Mouse (Mus musculus) kidney, adult 8-10 months (tissue): Measurements from ENCODE around the gene Cabp2.
"Not testable (repeated sequence)": the region's sequence is repeated elsewhere in the genome, so short reads cannot be mapped to it uniquely, and the experiment has no call there.

ENCODE experiments used
- DNase-seq, 2 experiments: peaks; one replicate each; pipeline ENCODE4 v3.0.0; 2022

The Cabp2 gene

DNA sequence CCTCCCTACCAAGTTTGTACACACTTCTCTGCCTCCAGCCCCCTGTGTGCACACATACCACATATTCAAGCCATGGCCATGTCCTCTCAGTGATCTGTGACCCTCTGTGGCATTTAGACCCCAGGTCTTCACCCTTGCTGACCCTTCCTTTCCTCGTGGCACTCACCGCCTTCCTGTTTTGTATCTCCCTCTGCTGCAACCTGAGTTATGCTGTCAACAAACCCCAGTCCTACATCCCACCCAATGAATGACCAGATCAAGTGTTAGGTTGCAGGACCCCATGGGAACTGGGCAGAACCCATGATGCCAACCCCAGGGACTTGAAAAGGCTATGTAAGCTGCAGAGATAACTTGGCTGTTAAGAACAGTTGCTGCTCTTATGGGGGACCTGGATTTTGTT lies 20.7 kb downstream of the Cabp2 start:
- DNase-seq, result no peak

DNA sequence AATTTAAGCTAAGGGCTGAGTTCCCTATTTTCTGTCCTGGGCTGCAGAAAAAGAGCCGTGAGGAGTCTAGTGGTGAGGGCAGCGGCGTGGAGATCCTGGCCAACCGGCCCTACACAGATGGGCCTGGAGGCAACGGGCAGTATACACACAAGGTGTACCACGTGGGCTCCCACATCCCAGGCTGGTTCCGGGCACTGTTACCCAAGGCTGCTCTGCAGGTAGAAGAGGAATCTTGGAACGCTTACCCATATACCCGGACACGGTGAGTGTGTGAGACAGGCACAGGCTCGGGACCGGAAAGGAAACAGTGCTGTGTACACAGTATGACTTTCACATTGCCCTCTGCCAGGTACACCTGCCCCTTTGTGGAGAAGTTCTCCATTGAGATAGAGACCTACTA lies 21.2 kb downstream of the Cabp2 start:
- DNase-seq, result no peak

GRCm38 (mm10) chr19:4103294-4103693 lies 21.9 kb downstream of the Cabp2 start:
- no peak for DNase-seq

DNA sequence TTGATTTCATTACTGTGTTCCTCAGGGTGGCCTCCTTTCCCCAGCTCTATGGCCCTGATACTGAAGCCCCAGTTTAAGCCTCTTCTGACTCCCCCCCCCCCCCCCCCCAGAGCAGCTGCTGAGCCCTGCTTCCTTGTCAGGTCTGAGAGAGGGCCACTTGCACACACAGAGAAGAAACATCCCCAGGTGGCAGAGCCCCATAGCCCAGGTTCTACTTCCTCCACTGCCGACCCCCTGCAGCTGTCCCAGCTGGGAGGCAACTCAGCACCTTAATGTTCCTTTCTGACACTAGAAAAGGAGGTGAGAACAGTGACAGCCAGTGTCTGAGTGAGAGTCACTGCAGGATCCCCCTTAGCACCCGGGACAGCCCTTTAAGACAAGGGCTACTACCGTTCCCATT lies 22.4 kb downstream of the Cabp2 start:
- DNase-seq, result no peak

- no peak for DNase-seq
Measured at GRCm38 (mm10) chr19:4104675-4105194, 23.4 kb downstream of the Cabp2 start.

DNA sequence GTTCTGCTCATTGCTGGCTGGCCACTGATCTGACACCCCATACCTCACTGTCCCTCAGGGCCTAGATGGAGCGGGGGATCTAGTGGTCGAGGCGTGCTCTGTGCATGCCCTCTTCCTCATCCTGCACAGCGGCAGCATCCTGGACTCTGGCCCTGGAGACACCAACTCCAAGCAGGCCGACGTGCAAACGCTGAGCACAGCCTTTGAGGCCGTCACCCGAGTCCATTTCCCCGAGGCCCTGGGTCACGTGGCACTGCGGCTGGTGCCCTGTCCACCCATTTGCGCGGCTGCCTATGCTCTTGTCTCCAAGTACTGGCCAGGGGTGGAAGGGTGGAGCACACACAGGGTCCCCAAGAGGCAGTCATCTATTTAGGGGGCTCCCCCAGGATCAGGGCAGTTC lies 25.3 kb downstream of the Cabp2 start:
- no peak for DNase-seq

DNA sequence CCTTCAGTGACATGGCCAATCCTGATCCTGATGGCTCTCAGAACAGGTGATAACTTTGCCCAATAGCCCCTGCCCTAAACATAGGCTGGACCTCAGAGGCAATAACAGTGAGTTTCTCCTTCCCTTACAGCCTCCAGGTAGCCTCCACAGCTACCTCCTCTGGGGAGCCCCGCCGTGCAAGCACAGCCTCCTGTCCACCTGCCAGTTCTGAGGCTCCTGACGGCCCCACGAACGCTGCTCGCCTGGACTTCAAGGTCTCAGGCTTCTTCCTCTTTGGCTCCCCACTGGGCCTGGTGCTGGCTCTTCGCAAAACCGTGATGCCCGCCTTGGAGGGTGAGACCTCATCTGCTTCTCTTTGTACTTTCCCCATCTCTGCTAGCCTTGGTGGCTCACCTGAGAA lies 27.2 kb downstream of the Cabp2 start:
- DNase-seq, result no peak

GRCm38 (mm10) chr19:4112063-4112960 lies 30.9 kb downstream of the Cabp2 start:
- DNase-seq, result no peak

DNA sequence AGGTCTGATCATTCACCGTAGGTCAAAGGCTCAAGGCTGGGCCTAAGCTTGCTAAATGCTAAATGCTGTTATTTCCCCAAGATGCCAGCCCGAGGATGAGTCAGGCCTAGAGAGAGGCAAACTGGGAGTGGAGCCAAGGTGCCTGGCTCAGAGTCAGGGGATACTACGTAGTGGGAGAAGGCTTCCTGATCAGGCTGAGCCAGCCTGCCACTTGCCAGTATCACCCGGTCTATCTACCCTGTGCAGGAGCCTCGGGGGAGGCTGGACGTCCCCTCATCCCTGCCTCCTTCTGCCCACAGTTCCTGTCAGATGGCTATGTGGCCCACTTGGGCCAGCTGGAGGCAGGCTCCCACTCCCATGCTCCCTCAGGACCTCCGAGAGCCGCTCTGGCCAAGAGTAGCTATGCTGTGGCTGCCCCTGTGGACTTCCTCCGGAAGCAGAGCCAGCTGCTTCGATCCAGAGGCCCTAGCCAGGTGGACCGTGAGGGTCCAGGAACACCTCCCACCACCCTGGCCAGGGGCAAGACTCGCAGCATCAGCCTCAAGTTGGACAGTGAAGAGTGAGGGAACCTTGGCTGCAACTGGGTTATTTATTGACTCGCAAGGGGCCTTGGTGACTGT lies 31.9 kb downstream of the Cabp2 start:
- DNase-seq, result peak; percentile 83 to 92

- DNase-seq, result peak in 1 of 2 experiments; percentile 48
Measured at GRCm38 (mm10) chr19:4113806-4114230, 32.4 kb downstream of the Cabp2 start.

DNA sequence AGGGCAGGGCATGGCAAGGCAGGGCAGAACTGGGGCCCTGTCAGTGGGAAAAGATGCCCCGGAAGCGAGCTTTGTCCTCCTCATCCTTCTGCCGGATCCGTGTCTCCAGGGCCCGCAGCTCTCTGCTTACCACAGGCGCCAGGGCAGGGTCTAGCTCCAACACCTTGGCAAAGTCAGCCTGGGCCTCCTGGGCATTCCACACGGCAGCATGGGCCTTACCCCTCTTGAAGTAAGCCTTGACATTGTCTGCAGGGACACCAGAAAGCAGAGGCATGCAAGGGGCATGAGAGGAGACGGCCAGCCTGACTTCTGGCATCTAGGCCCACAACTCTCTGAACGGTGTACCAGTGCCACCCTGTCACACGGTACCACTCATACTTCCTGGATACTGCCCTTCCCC lies 33.2 kb downstream of the Cabp2 start:
- no peak for DNase-seq

- no peak for DNase-seq
Measured at GRCm38 (mm10) chr19:4115144-4115543, 33.8 kb downstream of the Cabp2 start.

DNA sequence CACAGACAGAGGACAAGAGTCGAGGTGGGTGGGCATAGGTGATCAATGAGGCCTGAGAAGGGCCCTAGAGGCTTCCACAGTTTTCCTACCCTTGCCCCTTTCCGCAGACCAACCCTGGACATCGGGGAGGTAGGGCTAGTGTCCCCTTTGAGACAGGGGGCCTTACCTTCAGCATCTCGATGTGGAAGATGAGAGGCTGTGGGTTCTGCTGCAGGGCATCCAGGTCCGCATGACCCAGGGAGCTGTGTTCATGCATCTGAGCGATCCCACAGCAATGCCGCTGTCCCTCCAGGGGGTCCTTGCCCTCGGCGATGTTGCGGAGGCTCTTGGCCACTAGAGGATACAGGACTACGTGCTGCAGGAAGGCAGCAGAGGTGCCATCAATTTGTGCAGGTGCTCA lies 34.4 kb downstream of the Cabp2 start:
- DNase-seq, result no peak

GRCm38 (mm10) chr19:4117006-4117405 lies 35.6 kb downstream of the Cabp2 start:
- DNase-seq, result no peak

DNA sequence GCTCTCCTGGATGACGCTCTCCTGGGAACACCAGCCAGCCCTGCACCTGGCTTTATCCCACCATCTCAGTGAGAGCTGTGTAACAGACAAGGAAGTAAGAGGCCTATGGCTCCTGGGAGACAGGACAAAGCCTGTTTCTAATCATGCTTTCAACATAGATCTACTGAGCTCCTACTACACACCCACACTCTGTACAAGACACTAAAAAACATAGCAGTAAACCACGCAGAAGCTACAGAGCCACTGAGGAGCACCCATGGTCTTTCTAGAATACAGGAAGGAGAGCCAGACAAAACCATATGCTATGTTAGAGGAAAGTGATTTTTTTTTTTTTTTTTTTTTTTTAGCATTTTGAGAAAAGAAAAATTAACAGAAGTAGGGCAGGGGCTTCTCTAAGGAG lies 37.0 kb downstream of the Cabp2 start:
- no peak for DNase-seq

- DNase-seq, result no peak
Measured at GRCm38 (mm10) chr19:4119716-4120487, 38.5 kb downstream of the Cabp2 start.

- no peak for DNase-seq
Measured at GRCm38 (mm10) chr19:4120496-4120895, 39.1 kb downstream of the Cabp2 start.

- DNase-seq, result peak; percentile 99
Measured at GRCm38 (mm10) chr19:4121097-4121805, 39.9 kb downstream of the Cabp2 start.

DNA sequence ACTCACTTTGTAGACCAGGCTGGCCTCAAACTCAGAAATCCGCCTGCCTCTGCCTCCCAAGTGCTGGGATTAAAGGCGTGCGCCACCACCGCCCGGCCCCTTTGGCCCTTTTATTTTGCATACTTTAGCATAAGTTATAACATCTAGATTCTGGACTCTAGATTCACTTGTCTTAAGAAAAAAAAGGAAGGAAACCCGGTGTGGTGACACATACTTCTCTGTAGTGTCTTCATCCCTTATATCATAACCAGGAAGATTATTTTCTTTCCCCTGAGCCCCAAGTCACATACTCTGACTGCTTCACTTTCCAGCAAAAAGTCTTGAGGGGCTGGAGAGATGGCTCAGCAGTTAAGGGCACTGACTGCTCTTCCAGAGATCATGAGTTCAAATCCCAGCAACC lies 40.5 kb downstream of the Cabp2 start:
- DNase-seq, result not testable (repeated sequence)

GRCm38 (mm10) chr19:4122411-4123370 lies 41.3 kb downstream of the Cabp2 start:
- DNase-seq, result no peak

DNA sequence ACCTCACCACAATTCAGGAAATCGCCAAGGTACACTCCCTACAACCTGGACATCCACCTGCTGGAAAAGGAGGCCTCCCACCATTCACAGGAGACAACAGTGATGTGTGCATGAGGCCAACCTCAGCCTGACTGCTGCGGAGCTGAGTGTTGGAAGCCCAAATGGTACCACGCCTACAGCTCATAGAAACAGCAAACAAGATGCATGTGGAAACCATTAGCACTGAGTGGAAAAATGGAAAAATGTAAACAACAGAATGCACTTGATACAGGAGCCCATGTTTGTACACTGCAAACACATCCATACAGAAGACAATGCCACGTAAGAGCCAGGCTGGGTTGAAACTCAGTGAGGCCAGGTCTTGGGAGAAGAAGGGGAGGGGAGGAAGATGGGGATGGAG lies 43.1 kb downstream of the Cabp2 start:
- DNase-seq, result no peak
